Mouse (Mus musculus) lung, postnatal 0 days (tissue): Measurements from ENCODE around the gene Nme9.

Source experiments
- CTCF ChIP-seq: IDR thresholded peaks from 2 replicates; pipeline ENCODE4 v1.5.1; 2016; ENCODE audit warnings: antibody characterized with exemption, mild to moderate bottlenecking
- EP300 ChIP-seq: IDR thresholded peaks from 2 replicates; pipeline ENCODE4 v1.6.1; 2016; ENCODE audit warnings: antibody characterized with exemption, mild to moderate bottlenecking, control low read depth

- TF ChIP-seq EP300 (no peak), CTCF (no peak)
Measured at GRCm38 (mm10) chr9:99441647-99442433, 9.4 kb upstream of the Nme9 start.
